Mouse (Mus musculus): ENCODE data around the gene Elp5. TPM values are rescaled to one million over a fixed set of nuclear protein-coding genes. Genes with fewer than 3 reads are reported as not detected.
"Not testable (repeated sequence)": the region's sequence is repeated elsewhere in the genome, so short reads cannot be mapped to it uniquely, and the experiment has no call there.

The Elp5 gene
- polyA plus RNA-seq, 1 experiment from 2014 or later, result 111 TPM

DNA sequence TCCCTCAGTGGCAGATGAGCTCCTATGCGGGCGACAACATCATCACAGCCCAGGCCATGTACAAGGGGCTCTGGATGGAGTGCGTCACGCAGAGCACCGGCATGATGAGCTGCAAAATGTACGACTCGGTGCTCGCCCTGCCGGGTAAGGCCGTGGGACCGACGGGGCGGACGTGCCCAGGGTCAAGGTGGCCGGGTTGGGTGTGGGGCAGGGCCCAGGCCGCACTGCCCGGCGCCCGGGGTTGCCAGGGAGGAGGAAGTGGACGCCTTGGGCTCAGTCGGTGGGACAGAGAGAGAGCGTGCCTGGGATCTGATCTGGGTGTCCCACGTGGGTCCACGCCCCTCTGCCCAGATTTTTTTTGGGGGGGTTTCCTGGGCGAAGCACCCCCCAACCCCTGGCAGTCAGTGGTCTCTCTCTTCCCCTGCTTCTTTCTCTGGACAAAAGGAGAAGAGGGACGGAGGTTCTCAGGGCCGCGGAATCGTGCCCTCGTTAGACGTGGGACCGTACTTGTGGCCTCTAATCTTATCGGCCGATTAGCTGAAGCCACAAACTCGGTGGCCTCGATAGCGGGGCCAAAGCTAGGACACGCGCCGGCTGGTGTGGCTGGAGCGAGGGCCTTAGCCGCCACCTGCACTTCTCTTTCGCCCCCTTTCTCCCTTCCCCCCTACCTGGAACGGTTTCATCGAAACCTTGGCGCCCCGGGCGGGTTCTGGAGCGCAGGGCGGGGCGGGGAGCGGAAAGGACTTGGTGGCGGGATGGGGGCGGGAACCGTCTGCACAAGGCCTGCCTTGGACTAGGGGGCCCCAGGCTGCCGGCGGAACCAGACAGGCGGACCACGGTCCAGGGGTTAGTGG is 16.1 kb downstream of the Elp5 start:
- H3K4me3 ChIP-seq (ENCODE audit: low read depth, low read length), result peak overlapping the region; percentile 46
- peaks cover 16% of the 10 kb centered on the region for H3K36me3 ChIP-seq (ENCODE audit: control insufficient read depth, insufficient read depth, low read length)
- H3K27ac ChIP-seq (ENCODE audit: low read length), result peak overlapping the region; percentile 87
- H3K9ac ChIP-seq (replicated peaks; ENCODE audit: low read depth, low read length), result peak overlapping the region; percentile 60
- WGBS, result 3% methylated on average over 57 of the region's 59 CpGs
- H3K27me3 ChIP-seq (ENCODE audit: control insufficient read depth, insufficient read depth, low read length), result peaks cover 27% of the 10 kb centered on the region
- ATAC-seq (ENCODE audit: insufficient number of reproducible peaks, insufficient read depth, low FRiP score, low read depth), result peak; percentile 77
- no peaks in the 10 kb centered on the region for H3K9me3 ChIP-seq (ENCODE audit: control insufficient read depth, low read depth, low read length)
- H3K4me2 ChIP-seq (replicated peaks; ENCODE audit: low read depth, low read length), result peak overlapping the region; percentile 59
- 0 out of 2 replicates have a peak, but pooled peaks cover 9% of the 10 kb centered on the region for H3K4me1 ChIP-seq (ENCODE audit: control insufficient read depth, insufficient read depth, low read length)

DNA sequence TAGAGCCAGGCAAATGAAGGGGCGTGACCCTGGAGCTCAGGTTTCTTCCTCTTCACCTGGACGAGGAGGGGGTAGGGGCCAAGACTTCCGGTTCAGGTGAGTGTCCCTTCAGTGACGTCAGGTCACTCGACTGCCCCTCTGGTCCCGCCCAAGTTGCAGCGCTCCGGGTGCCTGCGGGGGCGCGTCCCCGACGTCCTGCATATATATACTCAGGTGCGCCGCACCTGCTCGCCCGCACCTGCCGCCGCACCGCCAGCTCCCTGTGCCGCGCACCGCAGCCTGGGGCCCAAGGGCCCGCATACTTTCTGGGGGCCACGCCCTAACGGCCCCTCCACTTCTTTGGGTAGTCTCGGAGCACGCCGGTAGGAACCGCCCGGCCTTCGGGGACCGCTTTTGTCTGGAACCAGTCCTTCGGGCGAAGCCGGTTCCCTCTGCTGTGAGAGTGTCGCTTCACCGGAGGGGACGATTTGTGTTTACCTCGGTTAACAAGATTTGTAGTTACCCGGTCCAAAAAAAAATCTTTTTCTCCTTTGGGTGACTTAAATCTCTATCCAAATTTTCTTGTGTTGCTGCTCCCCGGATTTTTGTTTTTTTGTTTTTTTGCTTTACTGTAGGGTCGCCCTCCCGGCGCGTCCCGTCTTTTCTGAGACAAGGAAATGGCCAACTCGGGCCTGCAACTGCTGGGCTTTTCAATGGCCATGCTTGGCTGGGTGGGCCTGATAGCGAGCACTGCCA is 16.9 kb downstream of the Elp5 start:
- peaks cover 27% of the 10 kb centered on the region for H3K27me3 ChIP-seq (ENCODE audit: control insufficient read depth, insufficient read depth, low read length)
- peak; percentile 71 for ATAC-seq (ENCODE audit: insufficient number of reproducible peaks, insufficient read depth, low FRiP score, low read depth)

DNA sequence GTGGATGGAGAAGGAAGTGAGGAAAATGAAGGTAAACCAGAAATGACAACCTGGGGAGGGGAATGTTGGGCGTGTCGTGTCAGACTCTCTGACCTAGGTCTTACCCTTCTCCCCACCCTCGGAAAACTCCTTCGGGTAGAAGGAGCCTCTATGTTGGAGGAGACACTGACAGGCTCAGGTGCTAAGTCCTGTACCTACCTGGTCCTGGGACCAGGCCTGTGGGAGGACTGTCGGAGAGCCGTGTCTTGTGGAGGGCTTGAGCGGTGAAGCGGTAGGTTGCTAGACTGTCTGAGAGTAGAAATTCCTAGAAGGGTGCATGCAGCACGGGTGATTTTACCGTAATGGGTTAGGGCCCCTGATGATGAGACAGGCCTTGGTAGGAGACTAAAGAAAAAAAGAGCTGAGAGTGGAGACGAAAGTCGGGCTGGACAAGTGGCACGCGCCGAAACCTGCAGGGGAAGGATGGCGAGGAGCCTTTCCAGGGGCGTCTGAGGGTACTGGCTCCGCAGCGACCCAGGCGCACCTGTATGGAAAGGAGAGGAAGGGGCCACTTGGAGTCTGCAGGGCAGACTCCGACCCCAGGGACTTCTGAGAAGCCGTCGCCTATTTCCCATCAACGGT is 17.6 kb downstream of the Elp5 start, which contains the start of gene Cldn7:
Gene Cldn7, plus strand, starts transcription at position 130 of the 621 bp plus-strand sequence.
- Histone ChIP-seq H3K9me3 (ENCODE audit: control insufficient read depth, low read depth, low read length) (no peaks in the 10 kb centered on the region), H3K4me2 (replicated peaks; ENCODE audit: low read depth, low read length) (peak within 1 kb of the TSS; percentile 35), H3K27ac (ENCODE audit: low read length) (peak within 1 kb of the TSS; percentile 87), H3K4me1 (ENCODE audit: control insufficient read depth, insufficient read depth, low read length) (0 out of 2 replicates have a peak, but pooled peaks cover 9% of the 10 kb centered on the region), H3K27me3 (ENCODE audit: control insufficient read depth, insufficient read depth, low read length) (peaks cover 27% of the 10 kb centered on the region), H3K36me3 (ENCODE audit: control insufficient read depth, insufficient read depth, low read length) (peaks cover 16% of the 10 kb centered on the region), H3K4me3 (ENCODE audit: low read depth, low read length) (peak within 1 kb of the TSS; percentile 46), H3K9ac (replicated peaks; ENCODE audit: low read depth, low read length) (peak within 1 kb of the TSS; percentile 60)
- ATAC-seq (ENCODE audit: insufficient number of reproducible peaks, insufficient read depth, low FRiP score, low read depth), result no peak
- 9% methylated on average over 24 of the region's 24 CpGs for WGBS

More for the DNA sequence above, 16.9 kb downstream of the Elp5 start:
- peak overlapping the region; percentile 87 for H3K27ac ChIP-seq (ENCODE audit: low read length)
- H3K9ac ChIP-seq (replicated peaks; ENCODE audit: low read depth, low read length), result peak overlapping the region; percentile 60
- no peaks in the 10 kb centered on the region for H3K9me3 ChIP-seq (ENCODE audit: control insufficient read depth, low read depth, low read length)
- 3% methylated on average over 49 of the region's 49 CpGs for WGBS
- peak overlapping the region; percentile 59 for H3K4me2 ChIP-seq (replicated peaks; ENCODE audit: low read depth, low read length)
- peaks cover 16% of the 10 kb centered on the region for H3K36me3 ChIP-seq (ENCODE audit: control insufficient read depth, insufficient read depth, low read length)
- peak overlapping the region; percentile 46 for H3K4me3 ChIP-seq (ENCODE audit: low read depth, low read length)
- H3K4me1 ChIP-seq (ENCODE audit: control insufficient read depth, insufficient read depth, low read length), result 0 out of 2 replicates have a peak, but pooled peaks cover 9% of the 10 kb centered on the region

DNA sequence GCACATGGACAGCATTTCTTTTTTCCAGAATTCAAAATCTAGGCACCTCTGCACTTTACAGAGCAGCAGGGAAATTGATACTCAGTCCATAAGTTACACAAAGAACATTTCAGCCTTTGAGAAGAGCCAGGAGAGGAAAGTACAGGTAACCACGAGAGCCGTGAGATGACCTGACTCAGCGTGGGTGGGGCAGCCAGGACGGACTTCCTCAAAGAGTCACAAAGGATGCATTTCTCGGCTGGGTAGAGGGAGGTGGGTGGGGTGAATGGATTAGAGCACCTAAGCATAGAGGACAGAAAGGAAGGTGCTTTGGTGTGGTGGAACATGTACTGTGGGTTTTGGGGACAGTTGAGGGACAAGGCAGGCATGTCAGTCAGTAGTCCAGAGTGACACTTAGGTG is 20.5 kb downstream of the Elp5 start:
- no peak for ATAC-seq (ENCODE audit: insufficient number of reproducible peaks, insufficient read depth, low FRiP score, low read depth)
- no peak overlapping the region for H3K27ac ChIP-seq (ENCODE audit: low read length)
- H3K27me3 ChIP-seq (ENCODE audit: control insufficient read depth, insufficient read depth, low read length), result peaks cover 27% of the 10 kb centered on the region

DNA sequence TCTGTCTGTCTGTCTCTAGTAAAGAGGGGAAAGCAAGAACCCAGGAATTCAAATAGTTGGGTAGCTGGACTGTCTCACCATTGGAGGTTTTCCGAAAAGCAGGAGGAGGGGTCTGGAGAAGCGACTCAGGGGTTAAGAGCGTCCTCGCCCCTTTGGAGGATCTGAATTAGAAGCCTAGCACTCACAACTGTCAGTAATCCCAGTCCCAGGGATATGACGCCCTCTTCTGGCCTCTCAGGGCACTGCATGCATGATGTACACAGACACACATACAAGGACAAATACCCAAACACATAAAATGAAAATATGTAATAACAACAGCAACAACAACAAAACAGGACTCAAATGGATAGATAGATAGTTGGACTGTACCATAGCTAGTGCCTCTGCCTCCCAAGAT is 21.7 kb downstream of the Elp5 start:
- no peaks in the 10 kb centered on the region for H3K9me3 ChIP-seq (ENCODE audit: control insufficient read depth, low read depth, low read length)
- H3K4me1 ChIP-seq (ENCODE audit: control insufficient read depth, insufficient read depth, low read length), result no peaks in the 10 kb centered on the region
- WGBS, result 31% methylated on average over 5 of the region's 5 CpGs
- H3K4me3 ChIP-seq (ENCODE audit: low read depth, low read length), result no peak overlapping the region
- H3K9ac ChIP-seq (replicated peaks; ENCODE audit: low read depth, low read length), result no peak overlapping the region
- H3K36me3 ChIP-seq (ENCODE audit: control insufficient read depth, insufficient read depth, low read length), result no peaks in the 10 kb centered on the region
- H3K4me2 ChIP-seq (replicated peaks; ENCODE audit: low read depth, low read length), result no peak overlapping the region
- no peak overlapping the region for H3K27ac ChIP-seq (ENCODE audit: low read length)
- peaks cover 19% of the 10 kb centered on the region for H3K27me3 ChIP-seq (ENCODE audit: control insufficient read depth, insufficient read depth, low read length)
- no peak for ATAC-seq (ENCODE audit: insufficient number of reproducible peaks, insufficient read depth, low FRiP score, low read depth)

More for the DNA sequence above, 20.5 kb downstream of the Elp5 start:
- H3K9ac ChIP-seq (replicated peaks; ENCODE audit: low read depth, low read length), result no peak overlapping the region
- H3K4me3 ChIP-seq (ENCODE audit: low read depth, low read length), result no peak overlapping the region
- no peak overlapping the region for H3K4me2 ChIP-seq (replicated peaks; ENCODE audit: low read depth, low read length)
- no peaks in the 10 kb centered on the region for H3K9me3 ChIP-seq (ENCODE audit: control insufficient read depth, low read depth, low read length)
- no peaks in the 10 kb centered on the region for H3K36me3 ChIP-seq (ENCODE audit: control insufficient read depth, insufficient read depth, low read length)
- 0 out of 2 replicates have a peak, but pooled peaks cover 7% of the 10 kb centered on the region for H3K4me1 ChIP-seq (ENCODE audit: control insufficient read depth, insufficient read depth, low read length)
- 36% methylated on average over 5 of the region's 5 CpGs for whole genome bisulfite sequencing

DNA sequence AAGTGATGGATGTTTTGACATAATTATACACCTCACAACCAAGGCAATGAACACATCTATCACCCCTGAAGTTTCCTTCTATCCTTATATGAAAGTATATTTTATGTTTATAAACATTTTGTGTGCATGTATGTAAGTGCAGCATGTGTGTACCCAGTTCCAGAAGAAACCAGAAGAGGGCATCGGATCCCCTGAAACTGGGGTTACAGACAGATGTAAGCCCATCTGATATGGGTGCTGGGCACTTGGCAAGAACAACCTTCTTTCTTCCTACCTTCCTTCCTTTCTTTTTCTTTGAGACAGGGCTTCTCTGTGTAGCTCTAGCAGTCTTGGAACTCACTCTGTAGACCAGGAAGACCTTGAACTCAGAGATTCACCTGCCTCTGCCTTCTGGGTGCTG is 26.1 kb downstream of the Elp5 start:
- Histone ChIP-seq H3K4me1 (ENCODE audit: control insufficient read depth, insufficient read depth, low read length) (no peaks in the 10 kb centered on the region), H3K27me3 (ENCODE audit: control insufficient read depth, insufficient read depth, low read length) (no peaks in the 10 kb centered on the region), H3K4me3 (ENCODE audit: low read depth, low read length) (no peak overlapping the region), H3K9me3 (ENCODE audit: control insufficient read depth, low read depth, low read length) (no peaks in the 10 kb centered on the region), H3K9ac (replicated peaks; ENCODE audit: low read depth, low read length) (no peak overlapping the region), H3K4me2 (replicated peaks; ENCODE audit: low read depth, low read length) (no peak overlapping the region), H3K27ac (ENCODE audit: low read length) (no peak overlapping the region), H3K36me3 (ENCODE audit: control insufficient read depth, insufficient read depth, low read length) (no peaks in the 10 kb centered on the region)
- no peak for ATAC-seq (ENCODE audit: insufficient number of reproducible peaks, insufficient read depth, low FRiP score, low read depth)
- WGBS, result 78% methylated on average over 1 of the region's 1 CpGs

DNA sequence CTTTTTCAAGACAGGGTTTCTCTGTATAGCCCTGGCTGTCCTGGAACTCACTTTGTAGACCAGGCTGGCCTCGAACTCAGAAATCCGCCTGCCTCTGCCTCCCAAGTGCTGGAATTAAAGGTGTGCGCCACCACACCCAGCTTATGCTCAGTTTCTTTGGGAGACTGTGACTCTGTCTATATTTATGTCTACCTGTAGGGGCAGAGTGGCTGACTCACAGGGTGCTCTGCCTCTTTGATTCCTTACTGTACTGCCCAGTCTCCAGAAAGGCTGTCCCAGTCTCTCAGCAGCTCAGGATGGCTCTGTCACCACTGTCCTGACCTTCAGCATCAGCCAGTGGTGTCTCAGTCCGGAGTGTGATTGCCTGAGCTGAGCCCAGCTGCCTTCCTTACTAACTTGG is 26.7 kb downstream of the Elp5 start:
- H3K9ac ChIP-seq (replicated peaks; ENCODE audit: low read depth, low read length); H3K4me2 ChIP-seq (replicated peaks; ENCODE audit: low read depth, low read length); H3K4me3 ChIP-seq (ENCODE audit: low read depth, low read length); H3K27me3 ChIP-seq (ENCODE audit: control insufficient read depth, insufficient read depth, low read length); H3K9me3 ChIP-seq (ENCODE audit: control insufficient read depth, low read depth, low read length); H3K36me3 ChIP-seq (ENCODE audit: control insufficient read depth, insufficient read depth, low read length); ATAC-seq (ENCODE audit: insufficient number of reproducible peaks, insufficient read depth, low FRiP score, low read depth); H3K27ac ChIP-seq (ENCODE audit: low read length); H3K4me1 ChIP-seq (ENCODE audit: control insufficient read depth, insufficient read depth, low read length): not testable (repeated sequence)
- 71% methylated on average over 4 of the region's 4 CpGs for WGBS

DNA sequence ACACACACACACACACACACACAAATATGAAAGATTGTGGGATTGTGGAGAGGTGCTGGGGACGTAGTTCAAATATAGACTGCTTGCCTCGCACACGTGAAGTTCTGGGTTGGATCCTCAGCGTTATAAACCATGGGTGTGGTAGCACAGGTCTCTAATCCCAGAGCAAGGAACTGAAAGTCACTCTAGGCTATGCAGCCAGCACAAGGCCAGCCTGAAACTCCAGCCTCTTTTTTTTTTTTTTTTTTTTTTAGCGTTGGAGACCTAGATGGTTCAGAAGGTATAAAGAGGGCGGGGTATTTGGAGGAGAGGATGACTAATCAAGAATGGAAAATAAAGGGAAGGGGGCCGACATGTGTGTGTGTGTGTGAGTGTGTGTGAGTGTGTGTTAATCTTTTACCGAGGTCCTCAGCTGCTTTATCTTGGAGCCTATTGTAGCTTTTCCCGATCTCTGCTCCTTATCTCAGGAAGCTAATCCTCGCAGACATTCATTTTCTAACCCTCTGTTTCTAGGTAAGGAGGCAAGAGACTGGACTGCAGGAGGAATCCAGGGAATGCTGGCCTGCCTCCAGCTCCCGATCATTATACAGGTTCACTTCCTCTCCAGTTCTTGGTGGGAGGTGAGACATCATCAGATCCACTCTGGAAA is 28.9 kb downstream of the Elp5 start:
- Histone ChIP-seq H3K36me3 (ENCODE audit: control insufficient read depth, insufficient read depth, low read length) (no peaks in the 10 kb centered on the region), H3K4me3 (ENCODE audit: low read depth, low read length) (no peak overlapping the region), H3K4me2 (replicated peaks; ENCODE audit: low read depth, low read length) (no peak overlapping the region), H3K27me3 (ENCODE audit: control insufficient read depth, insufficient read depth, low read length) (no peaks in the 10 kb centered on the region), H3K9me3 (ENCODE audit: control insufficient read depth, low read depth, low read length) (no peaks in the 10 kb centered on the region), H3K9ac (replicated peaks; ENCODE audit: low read depth, low read length) (no peak overlapping the region), H3K27ac (ENCODE audit: low read length) (no peak overlapping the region), H3K4me1 (ENCODE audit: control insufficient read depth, insufficient read depth, low read length) (no peaks in the 10 kb centered on the region)
- no peak; the same call in 1 of the 2 replicates for ATAC-seq (ENCODE audit: insufficient number of reproducible peaks, insufficient read depth, low FRiP score, low read depth)
- WGBS, result 40% methylated on average over 11 of the region's 11 CpGs
